Mouse (Mus musculus): Measurements from ENCODE around the gene 2410131K14Rik. TPM values are rescaled to one million over a fixed set of nuclear protein-coding genes. Genes with fewer than 3 reads are reported as not detected.

The 2410131K14Rik gene
- 15.0 and 15.1 TPM in 2 replicates for polyA plus RNA-seq (2015; fragmentation: Nextera tagmentation; extraction: Ambion mirVana)

- Histone ChIP-seq H3K36me3 (peaks cover 45% of the 10 kb centered on the region), H3K4me1 (replicated peaks) (peaks cover 35% of the 10 kb centered on the region), H3K27me3 (no peaks in the 10 kb centered on the region), H3K4me2 (replicated peaks) (peak within 1 kb of the TSS; percentile 90), H3K9me3 (no peaks in the 10 kb centered on the region), H3K4me3 (replicated peaks) (peak within 1 kb of the TSS; percentile 76), H3K27ac (peak within 1 kb of the TSS; percentile 89), H3K9ac (replicated peaks) (peak within 1 kb of the TSS; percentile 85)
- WGBS: under 1% methylated on average over 68 of the region's 68 CpGs
- ATAC-seq: peak; percentile 99
Observed at GRCm38 (mm10) chr5:118244606-118245443, at the start of gene 2410131K14Rik, which contains the start of gene Rnft2. Gene 2410131K14Rik (plus strand): TSS chr5:118245227. Gene Rnft2 (minus strand): TSS chr5:118245116.

- H3K9ac ChIP-seq (replicated peaks): no peak overlapping the region
- WGBS: 77% methylated on average over 13 of the region's 13 CpGs
- peaks cover 7% of the 10 kb centered on the region for H3K4me1 ChIP-seq (replicated peaks)
- no peak overlapping the region for H3K4me2 ChIP-seq (replicated peaks)
- peaks cover 47% of the 10 kb centered on the region for H3K36me3 ChIP-seq
- no peak for ATAC-seq
- H3K9me3 ChIP-seq: no peaks in the 10 kb centered on the region
- no peak overlapping the region for H3K4me3 ChIP-seq (replicated peaks)
- no peak overlapping the region for H3K27ac ChIP-seq
- H3K27me3 ChIP-seq: no peaks in the 10 kb centered on the region
Observed at GRCm38 (mm10) chr5:118197421-118197820, 47.6 kb upstream of the 2410131K14Rik start.

GRCm38 (mm10) chr5:118199670-118200069 is 45.4 kb upstream of the 2410131K14Rik start:
- Histone ChIP-seq H3K27me3 (no peaks in the 10 kb centered on the region), H3K9me3 (no peaks in the 10 kb centered on the region), H3K9ac (replicated peaks) (no peak overlapping the region), H3K27ac (no peak overlapping the region), H3K4me3 (replicated peaks) (no peak overlapping the region), H3K4me2 (replicated peaks) (no peak overlapping the region), H3K4me1 (replicated peaks) (no peaks in the 10 kb centered on the region), H3K36me3 (peaks cover 44% of the 10 kb centered on the region)
- WGBS: 70% methylated on average over 5 of the region's 5 CpGs
- ATAC-seq: no peak

GRCm38 (mm10) chr5:118204675-118205440 is 40.2 kb upstream of the 2410131K14Rik start:
- no peak overlapping the region for H3K27ac ChIP-seq
- no peaks in the 10 kb centered on the region for H3K9me3 ChIP-seq
- no peak for ATAC-seq
- H3K4me1 ChIP-seq (replicated peaks): 0 out of 2 replicates have a peak, but pooled peaks cover 3% of the 10 kb centered on the region
- H3K36me3 ChIP-seq: peaks cover 46% of the 10 kb centered on the region
- no peak overlapping the region for H3K4me2 ChIP-seq (replicated peaks)
- WGBS: 89% methylated on average over 16 of the region's 16 CpGs
- H3K27me3 ChIP-seq: no peaks in the 10 kb centered on the region
- no peak overlapping the region for H3K9ac ChIP-seq (replicated peaks)
- H3K4me3 ChIP-seq (replicated peaks): no peak overlapping the region

GRCm38 (mm10) chr5:118205852-118206251 is 39.2 kb upstream of the 2410131K14Rik start:
- Histone ChIP-seq H3K27ac (no peak overlapping the region; the same call in 1 of the 2 replicates), H3K4me1 (replicated peaks) (0 out of 2 replicates have a peak, but pooled peaks cover 3% of the 10 kb centered on the region), H3K36me3 (peaks cover 36% of the 10 kb centered on the region), H3K27me3 (no peaks in the 10 kb centered on the region), H3K9me3 (no peaks in the 10 kb centered on the region), H3K4me3 (replicated peaks) (no peak overlapping the region), H3K4me2 (replicated peaks) (no peak overlapping the region), H3K9ac (replicated peaks) (no peak overlapping the region)
- 40% methylated on average over 8 of the region's 8 CpGs for WGBS
- ATAC-seq: no peak

- H3K27ac ChIP-seq: peak overlapping the region; percentile 71
- WGBS: 9% methylated on average over 5 of the region's 5 CpGs
- peaks cover 25% of the 10 kb centered on the region for H3K36me3 ChIP-seq
- H3K9me3 ChIP-seq: no peaks in the 10 kb centered on the region
- H3K4me1 ChIP-seq (replicated peaks): peaks cover 18% of the 10 kb centered on the region
- peak overlapping the region; percentile 57 for H3K9ac ChIP-seq (replicated peaks)
- H3K4me3 ChIP-seq (replicated peaks): peak overlapping the region; percentile 42
- ATAC-seq: peak; percentile 65
- no peaks in the 10 kb centered on the region for H3K27me3 ChIP-seq
- peak overlapping the region; percentile 72 for H3K4me2 ChIP-seq (replicated peaks)
Observed at GRCm38 (mm10) chr5:118214012-118214411, 31.0 kb upstream of the 2410131K14Rik start.

GRCm38 (mm10) chr5:118214418-118215154 is 30.4 kb upstream of the 2410131K14Rik start:
- Histone ChIP-seq H3K27ac (peak overlapping the region; percentile 71), H3K4me3 (replicated peaks) (peak overlapping the region; percentile 42), H3K9ac (replicated peaks) (peak overlapping the region; percentile 57), H3K27me3 (no peaks in the 10 kb centered on the region), H3K36me3 (peaks cover 31% of the 10 kb centered on the region), H3K9me3 (no peaks in the 10 kb centered on the region), H3K4me1 (replicated peaks) (peaks cover 18% of the 10 kb centered on the region), H3K4me2 (replicated peaks) (peak overlapping the region; percentile 72)
- peak; percentile 89 for ATAC-seq
- 6% methylated on average over 24 of the region's 24 CpGs for WGBS

- Histone ChIP-seq H3K9ac (replicated peaks) (no peak overlapping the region), H3K27me3 (no peaks in the 10 kb centered on the region), H3K9me3 (no peaks in the 10 kb centered on the region), H3K4me1 (replicated peaks) (peaks cover 18% of the 10 kb centered on the region), H3K4me2 (replicated peaks) (no peak overlapping the region), H3K36me3 (peaks cover 53% of the 10 kb centered on the region), H3K27ac (no peak overlapping the region), H3K4me3 (replicated peaks) (no peak overlapping the region)
- 72% methylated on average over 6 of the region's 6 CpGs for WGBS
- ATAC-seq: no peak
Observed at GRCm38 (mm10) chr5:118217410-118217809, 27.6 kb upstream of the 2410131K14Rik start.

GRCm38 (mm10) chr5:118223142-118223757 is 21.8 kb upstream of the 2410131K14Rik start:
- no peaks in the 10 kb centered on the region for H3K27me3 ChIP-seq
- H3K9ac ChIP-seq (replicated peaks): no peak overlapping the region
- no peak overlapping the region for H3K4me2 ChIP-seq (replicated peaks)
- no peak overlapping the region for H3K4me3 ChIP-seq (replicated peaks)
- no peak for ATAC-seq
- H3K27ac ChIP-seq: no peak overlapping the region
- H3K4me1 ChIP-seq (replicated peaks): no peaks in the 10 kb centered on the region
- no peaks in the 10 kb centered on the region for H3K9me3 ChIP-seq
- WGBS: 79% methylated on average over 9 of the region's 9 CpGs
- peaks cover 92% of the 10 kb centered on the region for H3K36me3 ChIP-seq

- Histone ChIP-seq H3K9ac (replicated peaks) (no peak overlapping the region), H3K9me3 (no peaks in the 10 kb centered on the region), H3K4me3 (replicated peaks) (no peak overlapping the region), H3K27me3 (no peaks in the 10 kb centered on the region), H3K27ac (no peak overlapping the region), H3K4me2 (replicated peaks) (no peak overlapping the region), H3K36me3 (peaks cover 97% of the 10 kb centered on the region), H3K4me1 (replicated peaks) (no peaks in the 10 kb centered on the region)
- no peak for ATAC-seq
- 95% methylated on average over 13 of the region's 13 CpGs for WGBS
Observed at GRCm38 (mm10) chr5:118230071-118230611, 14.9 kb upstream of the 2410131K14Rik start.

- WGBS: 85% methylated on average over 12 of the region's 12 CpGs
- ATAC-seq: no peak
- no peaks in the 10 kb centered on the region for H3K4me1 ChIP-seq (replicated peaks)
- H3K4me3 ChIP-seq (replicated peaks): no peak overlapping the region
- H3K4me2 ChIP-seq (replicated peaks): no peak overlapping the region
- H3K9ac ChIP-seq (replicated peaks): no peak overlapping the region
- no peaks in the 10 kb centered on the region for H3K27me3 ChIP-seq
- no peaks in the 10 kb centered on the region for H3K9me3 ChIP-seq
- H3K36me3 ChIP-seq: peaks cover 81% of the 10 kb centered on the region
- no peak overlapping the region for H3K27ac ChIP-seq
Observed at GRCm38 (mm10) chr5:118236891-118237290, 8.1 kb upstream of the 2410131K14Rik start.
